Mouse (Mus musculus) inflammation-experienced regulatory T-cells, adult 6 months (primary cell): ENCODE measurements around the gene Cfi. TPM values are rescaled to one million over a fixed set of nuclear protein-coding genes. Genes with fewer than 3 reads are reported as not detected.

ENCODE experiments used
- ATAC-seq: one replicate; pipeline ENCODE4 v1.8.0; 2017
- polyA plus RNA-seq, 3 experiments: library from polyadenylated mRNA; unstranded; fragments of 100-300 nt; shearing (Covaris generic); gene quantifications; one replicate each; pipeline ENCODE4 v1.2.1; 2017

Gene Cfi
- polyA plus RNA-seq, 3 experiments from 2014 or later = not detected

DNA sequence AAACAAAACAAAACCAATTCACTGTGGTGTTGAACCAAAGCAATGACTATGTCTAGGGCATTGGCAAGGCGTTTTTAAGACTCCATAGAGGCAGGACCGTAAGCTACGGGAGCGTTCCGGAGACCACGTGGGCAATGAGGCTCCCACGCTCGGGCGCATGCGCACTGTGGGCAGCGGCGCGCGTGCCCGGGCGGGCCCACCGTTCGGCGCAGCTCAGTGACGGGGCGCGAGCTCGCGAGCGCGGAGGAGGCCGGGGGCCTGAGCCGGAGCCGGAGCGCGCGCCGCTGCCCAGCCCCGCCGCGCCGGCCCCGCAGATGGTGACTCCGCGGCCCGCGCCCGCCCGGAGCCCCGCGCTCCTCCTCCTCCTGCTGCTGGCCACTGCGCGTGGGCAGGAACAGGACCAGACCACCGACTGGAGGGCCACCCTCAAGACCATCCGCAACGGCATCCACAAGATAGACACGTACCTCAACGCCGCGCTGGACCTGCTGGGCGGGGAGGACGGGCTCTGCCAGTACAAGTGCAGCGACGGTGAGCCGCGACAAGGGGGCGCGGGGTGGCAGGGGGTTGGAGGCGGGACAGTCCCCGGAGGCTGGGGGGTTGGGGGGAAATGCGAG, 42.8 kb downstream of the Cfi start, which contains the start of gene Pla2g12a:
Pla2g12a (plus strand) TSS at position 202 of the 617 bp plus-strand sequence.
- peak; percentile 84 for ATAC-seq

DNA sequence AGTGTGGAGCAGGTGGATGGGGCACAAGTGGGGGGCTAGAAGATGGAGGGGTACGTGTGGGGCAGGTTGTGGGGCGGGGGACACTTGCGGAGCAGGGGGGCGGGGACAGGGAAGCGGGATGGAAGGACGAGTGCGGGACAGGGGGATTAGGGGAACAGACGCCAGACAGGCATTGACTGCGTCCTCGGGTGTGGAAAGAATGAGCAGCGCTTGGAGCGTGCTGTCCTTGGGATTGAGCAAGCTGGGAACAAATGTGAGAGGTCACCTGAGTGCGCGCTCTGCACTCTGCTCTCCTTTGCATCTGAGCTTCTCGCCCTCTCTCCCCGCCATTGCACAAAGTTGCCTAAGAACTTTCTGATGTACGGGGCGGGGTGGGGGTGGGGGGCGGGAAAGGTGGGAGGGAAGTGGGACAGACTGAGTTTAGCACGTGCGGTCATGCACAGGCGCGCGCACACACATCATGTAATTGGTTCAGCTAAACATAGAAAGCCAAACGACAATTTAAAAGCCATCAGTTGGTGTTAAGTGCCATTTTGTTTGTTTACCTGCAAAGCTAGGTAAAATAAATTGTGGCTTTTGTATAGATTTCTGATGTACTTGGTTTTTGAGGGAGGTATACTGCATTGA, 43.6 kb downstream of the Cfi start:
- peak; percentile 2 for ATAC-seq

DNA sequence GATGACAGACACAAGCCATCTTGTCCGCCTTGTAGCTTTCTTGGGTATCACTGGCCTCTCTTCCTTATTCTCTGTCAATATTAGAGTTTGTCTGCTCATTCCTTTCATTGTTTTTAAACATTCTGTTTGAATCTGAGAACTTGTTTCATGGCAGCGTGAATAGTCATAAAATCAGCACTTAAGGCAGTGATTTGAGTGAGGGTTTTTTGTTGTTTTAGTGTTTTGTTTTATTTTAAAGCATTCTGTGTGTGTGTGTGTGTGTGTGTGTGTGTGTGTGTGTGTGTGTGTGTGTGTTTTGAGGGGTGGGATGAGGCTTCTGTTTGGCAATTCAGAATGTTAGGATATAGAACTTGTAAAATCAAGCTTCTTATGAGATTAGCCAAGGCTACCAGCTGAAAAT, 44.2 kb downstream of the Cfi start:
- ATAC-seq = no peak

DNA sequence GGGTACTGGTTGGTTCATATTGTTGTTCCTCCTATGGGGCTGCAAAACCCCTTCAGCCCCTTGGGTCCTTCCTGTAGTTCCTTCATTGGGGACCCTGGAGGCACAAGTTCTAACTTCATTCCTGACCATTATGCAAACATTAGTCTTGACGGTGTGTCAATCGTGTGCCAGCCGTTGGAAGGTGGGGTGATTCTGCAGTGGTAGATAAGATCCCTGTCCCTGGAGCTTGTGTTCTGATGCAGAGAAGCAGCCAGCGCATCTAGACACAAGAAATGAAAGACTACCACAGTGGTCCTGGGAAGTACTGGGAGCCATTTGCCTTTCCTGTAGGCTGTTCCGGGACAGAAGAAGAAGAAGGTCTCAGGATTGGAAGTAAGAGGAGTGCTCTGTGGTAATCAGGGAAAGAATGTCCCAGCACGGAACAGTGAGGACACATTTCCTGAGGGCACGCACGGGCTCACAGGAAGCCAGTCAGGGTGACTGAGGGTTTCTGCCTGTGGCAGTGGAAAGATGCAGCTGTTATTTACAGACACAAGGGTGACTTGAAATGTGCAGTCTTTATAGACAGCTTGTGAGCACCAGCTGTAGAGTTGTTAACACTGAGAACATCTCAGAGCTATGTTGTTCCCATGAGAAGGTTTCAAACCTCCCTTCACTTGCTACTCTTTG, 45.4 kb downstream of the Cfi start:
- no peak for ATAC-seq

DNA sequence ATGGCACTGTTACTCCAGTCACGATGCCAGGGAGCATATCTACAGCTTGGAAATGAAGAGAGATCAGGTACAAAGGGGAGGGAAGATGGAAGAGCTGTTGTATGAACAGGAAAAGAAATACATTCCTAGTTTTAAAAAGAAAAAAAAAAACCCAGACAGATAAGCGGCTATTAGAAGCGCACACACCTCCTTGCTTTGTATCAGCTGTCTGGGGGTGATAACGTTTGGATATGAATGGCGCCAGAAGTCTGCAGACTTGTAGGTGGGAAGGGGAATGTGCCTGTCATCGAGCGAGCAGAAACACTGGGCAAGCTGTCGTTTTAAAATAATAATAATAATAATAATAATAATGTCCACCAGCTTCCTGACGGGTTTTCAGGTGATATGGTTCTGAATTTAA, 49.9 kb downstream of the Cfi start:
- ATAC-seq = no peak

DNA sequence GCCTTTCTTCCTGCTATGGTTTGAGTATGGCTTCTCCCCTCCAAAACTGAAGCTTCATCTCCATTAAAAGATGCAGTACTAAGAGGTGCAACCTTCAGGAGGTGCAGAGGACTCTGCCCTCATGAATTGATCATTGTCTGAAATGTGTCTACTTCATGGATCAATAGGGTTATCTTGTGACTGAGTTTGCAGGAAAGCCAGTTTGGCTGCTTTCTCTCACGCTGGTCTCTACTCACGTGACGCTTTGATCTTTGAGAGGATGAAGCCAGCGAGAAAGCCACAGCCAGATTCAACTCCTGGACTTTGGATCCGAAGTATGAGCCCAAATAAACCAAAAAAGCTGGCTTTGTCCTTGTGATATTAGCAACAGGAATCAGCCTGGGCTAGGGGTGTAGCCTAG, 50.7 kb downstream of the Cfi start:
- ATAC-seq = no peak

DNA sequence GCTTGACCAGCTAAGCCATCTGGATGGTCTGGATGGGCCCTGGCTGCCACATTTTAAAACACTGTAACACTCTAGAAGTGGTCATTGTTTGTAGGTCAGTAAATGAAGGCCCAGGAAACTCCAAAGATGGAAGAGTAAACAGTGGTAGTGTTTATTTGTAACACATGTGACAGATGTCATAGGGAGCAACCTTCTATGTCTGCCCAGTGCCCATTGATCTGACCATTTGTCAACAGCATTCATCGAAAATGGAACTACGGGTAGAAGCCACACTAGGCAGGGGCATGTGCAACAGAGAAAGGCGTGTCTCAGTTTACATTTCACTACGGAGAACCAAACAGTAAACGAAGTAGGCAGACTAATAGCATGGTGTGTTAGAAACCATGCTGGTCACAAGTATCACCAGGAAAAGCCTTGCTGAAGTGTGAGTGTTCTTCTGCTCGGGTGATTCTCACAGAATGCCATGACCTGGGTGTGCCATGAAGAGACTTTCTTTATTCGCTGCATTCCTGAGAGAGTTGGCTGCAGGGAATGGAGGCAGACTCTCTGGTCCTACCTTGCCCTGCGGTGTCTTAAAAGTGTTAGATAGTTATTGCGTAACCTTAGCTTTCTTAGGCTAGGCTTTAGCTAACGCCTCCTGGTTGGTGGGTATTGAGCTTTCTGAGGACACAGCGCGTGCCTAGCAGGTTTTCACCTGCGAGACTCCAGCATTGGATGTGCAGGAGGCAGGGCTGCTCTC, 52.3 kb downstream of the Cfi start:
- no peak for ATAC-seq

DNA sequence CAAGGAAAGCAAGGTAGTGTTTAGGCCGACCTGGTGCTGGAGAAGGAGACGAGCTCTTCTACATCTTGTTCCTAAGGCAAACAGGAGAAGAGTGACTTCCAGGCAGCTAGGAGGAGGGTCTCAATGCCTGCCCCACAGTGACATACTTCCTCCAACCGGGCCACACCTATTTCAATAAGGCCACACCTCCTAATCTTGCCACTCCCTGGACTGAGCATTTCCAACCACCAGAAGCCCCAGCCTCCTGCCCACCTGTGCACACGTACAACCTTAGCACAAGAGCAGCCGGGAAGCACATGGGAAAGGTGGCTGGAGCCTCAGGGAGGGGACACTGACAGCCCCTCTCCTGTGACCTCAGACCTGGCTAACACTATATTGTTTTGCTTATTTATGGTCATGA, 56.3 kb downstream of the Cfi start:
- ATAC-seq = no peak

DNA sequence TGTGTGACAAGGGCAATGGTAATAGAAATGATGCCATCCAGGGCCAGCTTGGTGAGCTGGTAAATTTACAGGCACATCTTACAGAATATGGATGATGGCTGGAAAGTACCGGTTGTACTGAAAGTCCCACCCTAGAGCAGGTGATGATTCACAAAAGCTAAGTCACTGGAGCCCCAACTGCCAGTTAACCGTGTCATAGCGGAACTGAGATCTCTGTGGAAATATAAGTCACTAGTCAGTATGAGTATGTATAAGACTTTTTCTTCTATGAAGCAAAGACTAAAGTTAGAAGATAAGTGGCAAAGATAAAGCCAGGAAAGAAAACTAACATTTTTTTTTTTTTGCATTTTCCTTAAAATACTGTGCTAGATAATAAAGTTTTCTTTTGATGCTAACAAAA, 57.5 kb downstream of the Cfi start:
- ATAC-seq = no peak

DNA sequence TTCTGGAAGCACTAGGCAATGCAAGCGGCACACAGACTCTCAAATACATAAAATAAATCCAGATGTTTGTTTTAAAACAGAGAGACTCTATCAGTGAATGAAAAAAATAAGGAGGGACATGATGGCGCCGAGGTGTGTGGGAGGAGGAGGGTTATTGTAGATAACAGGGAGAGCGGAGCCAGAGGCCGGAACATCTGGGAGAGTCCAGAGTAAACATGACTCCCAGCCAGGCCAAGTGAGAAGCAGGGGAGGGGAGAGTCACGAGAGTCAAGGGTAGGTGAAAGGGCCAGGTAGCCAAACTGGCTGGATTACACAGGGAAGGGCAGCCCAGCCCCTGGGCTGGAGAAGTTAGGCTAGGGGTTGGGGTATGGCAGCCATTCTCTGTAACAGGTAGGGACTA, 60.9 kb downstream of the Cfi start:
- no peak for ATAC-seq

DNA sequence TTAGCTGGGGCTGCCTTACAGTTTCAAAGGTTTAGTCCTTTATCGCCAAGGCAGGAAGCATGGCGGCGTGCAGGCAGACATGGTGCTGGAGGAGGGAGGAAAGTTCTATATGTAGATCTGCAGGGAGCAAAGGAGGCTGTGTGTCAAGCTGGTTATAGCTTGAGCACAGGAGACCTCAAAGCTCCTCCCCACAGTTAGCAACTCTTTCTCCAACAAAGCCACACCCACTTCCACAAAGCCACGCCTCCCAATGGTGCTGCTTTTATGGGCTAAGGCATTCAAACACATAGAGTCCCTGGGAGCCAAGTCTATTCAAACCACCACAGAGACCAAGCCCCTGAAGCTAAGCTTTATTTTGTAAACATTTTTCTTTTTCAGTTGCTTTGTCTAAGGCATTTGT, 63.2 kb downstream of the Cfi start:
- no peak for ATAC-seq

DNA sequence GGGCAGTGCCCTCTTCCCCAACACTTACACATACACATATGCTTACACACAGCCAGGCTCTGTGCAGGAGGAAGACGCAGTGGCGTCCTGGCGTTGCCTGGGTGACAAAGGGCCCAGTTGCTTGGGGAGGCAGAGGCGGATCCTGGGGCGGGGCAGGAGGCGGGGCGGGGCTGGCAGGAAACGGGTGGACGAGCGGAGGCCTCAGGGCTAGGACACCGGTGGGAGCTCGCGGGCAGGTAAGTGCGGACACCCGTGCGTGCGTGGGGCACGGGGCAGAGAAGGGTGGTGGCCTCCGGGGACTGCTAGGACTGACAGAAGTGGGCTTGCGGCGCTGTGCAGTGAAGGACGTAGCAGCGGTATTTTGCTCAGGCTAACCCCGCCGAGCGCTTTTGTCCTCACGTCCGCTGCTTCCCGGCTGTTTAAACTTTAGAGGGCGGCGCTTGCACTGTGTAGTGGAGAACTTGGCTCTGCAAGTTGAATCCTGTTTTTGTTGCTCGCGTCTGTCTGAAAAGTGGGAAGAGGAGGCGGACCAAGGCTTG, 65.7 kb downstream of the Cfi start, which contains the start of gene Casp6:
Casp6 (plus strand) TSS at position 155 of the 539 bp plus-strand sequence.
- ATAC-seq = peak; percentile 98

DNA sequence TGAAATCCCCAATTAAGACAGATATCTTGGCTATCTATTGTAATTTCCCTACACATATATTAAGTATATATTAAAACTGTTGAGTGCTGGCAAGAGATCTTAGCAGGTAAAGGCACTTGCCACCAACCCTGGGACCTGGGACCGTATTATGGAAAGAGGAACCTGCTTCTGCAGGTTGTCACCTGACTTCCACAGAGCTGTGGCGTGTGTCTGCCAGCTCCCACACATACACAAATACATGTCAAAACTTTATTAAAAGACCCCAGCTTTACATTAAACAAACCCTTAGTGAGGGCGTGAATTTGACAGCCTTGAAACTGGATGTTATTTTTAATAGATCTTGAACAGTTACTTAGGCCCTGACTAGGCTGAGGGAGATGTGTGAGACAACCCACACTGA, 67.7 kb downstream of the Cfi start:
- ATAC-seq = no peak

DNA sequence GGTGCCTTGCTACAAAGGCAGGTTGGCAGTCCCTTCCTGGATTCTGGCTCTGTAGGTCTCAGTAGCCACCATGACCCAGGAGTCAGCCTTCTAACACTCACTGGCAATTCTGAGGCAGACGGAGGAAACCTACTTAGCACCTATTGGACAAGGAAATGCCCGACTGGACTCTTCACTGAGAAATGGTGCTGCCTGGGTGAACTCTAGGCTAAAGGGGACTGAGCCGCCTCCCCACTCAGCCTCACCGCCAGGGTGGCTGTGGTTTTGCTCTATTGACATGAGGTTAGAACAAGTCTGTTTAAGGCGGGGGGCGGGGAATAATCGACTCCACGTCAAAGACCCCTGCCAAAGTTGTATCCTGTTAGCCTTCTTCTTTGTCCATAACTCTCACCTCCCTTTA, 68.2 kb downstream of the Cfi start:
- ATAC-seq = no peak

DNA sequence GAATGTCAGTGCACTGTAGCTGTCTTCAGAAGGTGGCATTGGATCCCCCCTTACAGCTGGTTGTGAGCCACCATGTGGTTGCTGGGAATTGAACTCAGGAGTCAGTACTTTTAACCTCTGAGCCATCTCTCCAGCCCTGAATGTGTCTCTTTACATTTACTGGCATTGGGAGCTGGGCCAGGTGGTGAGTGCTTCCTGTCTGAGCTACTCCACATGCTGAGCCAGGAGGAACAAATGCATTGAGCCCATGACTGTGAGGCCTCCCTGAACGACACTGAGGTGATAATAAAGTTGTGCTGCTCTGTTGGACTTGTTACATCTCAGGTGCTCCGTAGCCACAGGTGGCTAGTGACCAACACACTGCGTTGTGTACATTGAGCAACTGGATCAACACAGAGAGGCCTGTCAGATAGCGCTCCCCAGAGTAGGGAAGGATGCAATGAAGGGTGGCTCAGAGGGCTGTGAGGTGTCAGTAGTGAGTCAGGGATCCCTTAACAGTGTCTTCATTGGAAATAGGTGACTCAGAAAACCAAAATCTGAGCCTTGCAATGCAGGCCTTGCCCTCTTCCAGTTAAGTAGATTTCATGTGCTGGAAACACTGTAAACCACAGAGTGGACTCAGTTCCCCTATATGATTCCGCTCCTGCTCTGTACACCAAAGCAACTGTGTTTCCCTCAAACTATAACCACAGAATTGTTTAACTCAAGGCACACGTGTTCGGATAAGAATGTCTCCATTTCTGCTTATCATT, 68.9 kb downstream of the Cfi start:
- no peak for ATAC-seq

DNA sequence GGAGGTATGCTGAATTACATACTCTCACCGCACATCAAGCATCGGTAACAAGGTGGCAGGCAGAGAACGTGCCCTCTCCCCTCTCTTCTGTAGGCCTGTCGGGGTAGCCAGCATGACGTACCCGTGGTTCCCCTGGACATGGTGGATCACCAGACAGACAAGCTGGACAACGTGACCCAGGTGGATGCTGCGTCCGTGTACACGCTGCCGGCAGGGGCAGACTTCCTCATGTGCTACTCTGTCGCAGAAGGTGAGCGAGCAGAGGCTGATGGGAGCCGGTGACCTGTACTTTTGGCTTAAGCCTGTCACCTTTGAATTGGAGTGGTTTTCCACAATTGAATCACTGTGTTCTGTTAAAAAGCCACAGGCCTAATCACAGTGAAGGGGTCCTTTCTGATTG, 76.3 kb downstream of the Cfi start:
- no peak for ATAC-seq

DNA sequence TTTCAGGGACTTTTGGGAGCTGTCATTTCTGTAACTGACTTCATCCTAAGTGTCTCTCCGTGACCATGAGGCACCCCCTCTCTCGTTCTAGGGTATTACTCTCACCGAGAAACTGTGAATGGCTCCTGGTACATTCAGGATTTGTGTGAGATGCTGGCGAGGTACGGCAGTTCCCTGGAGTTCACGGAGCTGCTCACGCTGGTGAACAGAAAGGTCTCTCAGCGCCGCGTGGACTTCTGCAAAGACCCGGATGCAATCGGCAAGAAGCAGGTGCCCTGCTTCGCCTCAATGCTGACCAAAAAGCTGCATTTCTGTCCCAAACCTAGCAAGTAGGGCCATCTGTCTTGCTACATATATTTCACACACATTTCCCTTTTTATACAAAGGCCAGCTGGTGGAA, 77.6 kb downstream of the Cfi start:
- no peak for ATAC-seq

DNA sequence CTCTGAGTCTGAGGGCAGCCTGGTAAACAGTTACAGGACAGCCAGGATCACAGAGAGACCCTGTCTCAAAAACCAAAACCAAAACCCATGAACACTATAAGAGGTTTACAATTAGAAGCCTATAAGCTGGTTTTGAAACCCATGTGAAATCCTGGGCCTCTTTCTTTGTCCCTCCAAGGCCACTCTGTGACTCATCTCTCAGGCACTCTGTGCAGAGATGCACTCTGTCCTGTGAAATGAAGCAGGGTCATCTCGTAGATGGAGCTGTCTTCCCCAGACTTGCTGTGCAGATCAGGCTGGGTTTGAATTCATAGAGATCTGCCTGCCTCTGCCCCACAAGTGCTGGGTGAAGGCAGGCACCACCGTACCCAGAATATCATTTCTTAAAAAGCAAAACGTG, 81.7 kb downstream of the Cfi start:
- no peak for ATAC-seq

DNA sequence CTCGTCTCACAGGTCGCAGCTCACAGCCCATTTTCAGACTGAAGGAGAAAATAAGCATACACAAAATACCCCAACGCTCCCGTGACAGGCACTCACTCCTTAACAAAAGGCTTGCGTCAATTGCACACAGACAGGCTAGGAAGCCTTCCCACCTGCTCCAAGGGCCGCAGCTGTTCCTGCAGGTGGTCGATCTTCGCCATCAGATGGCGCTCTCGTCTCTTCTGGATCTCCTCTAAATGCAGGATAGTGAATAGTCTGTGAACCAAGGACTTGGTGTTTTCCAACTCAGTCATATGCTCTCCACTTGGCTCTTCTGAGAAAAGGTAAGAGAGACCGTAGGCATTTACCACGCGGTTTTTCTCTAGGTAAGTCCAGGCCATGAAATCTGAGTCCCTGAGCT, 82.8 kb downstream of the Cfi start:
- ATAC-seq = peak; percentile 73

DNA sequence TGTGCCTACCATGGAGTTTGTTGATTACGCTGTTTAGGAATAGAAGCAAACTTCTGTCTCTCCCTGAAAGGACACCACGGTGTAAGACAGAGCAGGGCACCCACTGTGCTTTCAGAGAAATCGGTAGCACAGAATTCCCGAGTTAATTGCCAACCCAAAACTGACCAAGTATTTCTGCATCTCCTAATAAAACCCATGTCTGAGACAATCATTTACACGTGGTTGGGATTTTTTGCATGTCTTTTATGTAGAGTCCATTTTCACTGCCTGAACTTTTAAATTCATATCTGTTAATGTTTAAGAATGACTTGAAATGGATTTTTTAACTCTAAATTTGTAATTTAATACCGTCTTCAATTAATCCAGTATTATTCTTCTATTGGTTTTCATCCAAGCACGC, 87.9 kb downstream of the Cfi start:
- no peak for ATAC-seq
